Mouse (Mus musculus) hindbrain, embryonic 10.5 days (tissue): ENCODE data around the gene Serpina3n. TPM values are rescaled to one million over a fixed set of nuclear protein-coding genes. Genes with fewer than 3 reads are reported as not detected.

Source experiments
- DNase-seq: peaks from one replicate; pipeline ENCODE4 v3.0.0-alpha.2; 2017; ENCODE audit warnings: low spot score
- H3K27ac ChIP-seq: fragments of 300-500 bp; sonication (generic); 2 replicates; pipeline ENCODE4 v1.5.1; 2016; ENCODE audit warnings: mild to moderate bottlenecking, moderate library complexity
- H3K27me3 ChIP-seq: fragments of 300-500 bp; sonication (generic); 2 replicates; pipeline ENCODE4 v1.6.1; 2016; ENCODE audit warnings: mild to moderate bottlenecking; ENCODE audit not compliant: poor library complexity, insufficient read depth, severe bottlenecking
- H3K36me3 ChIP-seq: fragments of 300-500 bp; sonication (generic); 2 replicates; pipeline ENCODE4 v1.6.1; 2016; ENCODE audit warnings: mild to moderate bottlenecking, moderate library complexity
- H3K4me1 ChIP-seq: fragments of 300-500 bp; sonication (generic); replicated peaks from 2 replicates; pipeline ENCODE4 v1.6.1; 2016; ENCODE audit warnings: mild to moderate bottlenecking
- H3K4me3 ChIP-seq: fragments of 300-500 bp; sonication (generic); 2 replicates; pipeline ENCODE4 v1.5.1; 2016; ENCODE audit warnings: mild to moderate bottlenecking, moderate library complexity
- H3K9me3 ChIP-seq: fragments of 300-500 bp; sonication (generic); 2 replicates; pipeline ENCODE4 v1.6.1; 2016; ENCODE audit warnings: mild to moderate bottlenecking, moderate library complexity
- WGBS: fragments of 180-500 bp; shearing (Covaris S2); methylation state at CpG from one replicate; pipeline ENCODE4 v1.1.7; 2016; 5-methylcytosine and 5-hydroxymethylcytosine counted together
- polyA plus RNA-seq: library from polyadenylated mRNA; unstranded; fragments of >200 nt; fragmentation: Nextera tagmentation; extraction: Ambion mirVana; gene quantifications from 2 replicates; pipeline ENCODE4 v1.2.1, GENCODE M21; 2016

The Serpina3n gene
- polyA plus RNA-seq, 1 experiment from 2014 or later: not detected

DNA sequence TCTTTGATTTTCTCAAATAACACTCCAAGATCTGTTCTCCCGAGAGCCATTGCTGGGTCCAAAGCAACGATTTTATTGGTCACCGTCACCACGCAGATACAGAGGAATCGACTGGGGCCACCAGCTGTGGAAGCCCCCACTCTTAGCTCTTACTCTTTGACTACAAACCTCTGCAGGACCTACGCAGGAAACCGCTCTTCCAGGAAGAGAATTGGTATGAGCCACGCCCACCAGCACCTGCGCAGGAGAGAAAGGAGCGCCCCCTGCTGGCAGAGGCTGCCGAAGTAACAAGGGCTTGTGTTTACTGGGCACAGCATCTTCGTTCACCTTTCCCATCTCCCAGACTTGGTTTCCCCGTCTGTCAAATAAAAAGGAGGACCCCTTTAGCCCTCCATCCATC lies 41.6 kb downstream of the Serpina3n start:
- Histone ChIP-seq H3K36me3 (no peaks in the 10 kb centered on the region), H3K4me1 (0 out of 2 replicates have a peak, but pooled peaks cover 3% of the 10 kb centered on the region), H3K4me3 (0 out of 2 replicates have a peak overlapping the region, but pooled peaks have one; percentile 23), H3K27ac (no peak overlapping the region), H3K27me3 (no peaks in the 10 kb centered on the region; the same call in 1 of the 2 replicates), H3K9me3 (no peaks in the 10 kb centered on the region)
- peak; percentile 65 for DNase-seq
- WGBS: 33% methylated on average over 13 of the region's 13 CpGs

- 0 out of 2 replicates have a peak, but pooled peaks cover 3% of the 10 kb centered on the region for H3K4me1 ChIP-seq
- no peaks in the 10 kb centered on the region; the same call in 1 of the 2 replicates for H3K27me3 ChIP-seq
- H3K4me3 ChIP-seq: no peak overlapping the region
- no peaks in the 10 kb centered on the region for H3K9me3 ChIP-seq
- no peak overlapping the region for H3K27ac ChIP-seq
- no peaks in the 10 kb centered on the region for H3K36me3 ChIP-seq
- DNase-seq: no peak
- WGBS: 83% methylated on average over 10 of the region's 10 CpGs
These were observed 43.7 kb downstream of the Serpina3n start for GRCm38 (mm10) chr12:104450257-104450656.

- no peak for DNase-seq
- no peak overlapping the region for H3K4me3 ChIP-seq
- H3K4me1 ChIP-seq: 0 out of 2 replicates have a peak, but pooled peaks cover 3% of the 10 kb centered on the region
- H3K27me3 ChIP-seq: no peaks in the 10 kb centered on the region
- 50% methylated on average over 1 of the region's 1 CpGs for WGBS
- no peaks in the 10 kb centered on the region for H3K9me3 ChIP-seq
- H3K27ac ChIP-seq: no peak overlapping the region
- no peaks in the 10 kb centered on the region for H3K36me3 ChIP-seq
These were observed 46.5 kb downstream of the Serpina3n start for GRCm38 (mm10) chr12:104453002-104453401.

DNA sequence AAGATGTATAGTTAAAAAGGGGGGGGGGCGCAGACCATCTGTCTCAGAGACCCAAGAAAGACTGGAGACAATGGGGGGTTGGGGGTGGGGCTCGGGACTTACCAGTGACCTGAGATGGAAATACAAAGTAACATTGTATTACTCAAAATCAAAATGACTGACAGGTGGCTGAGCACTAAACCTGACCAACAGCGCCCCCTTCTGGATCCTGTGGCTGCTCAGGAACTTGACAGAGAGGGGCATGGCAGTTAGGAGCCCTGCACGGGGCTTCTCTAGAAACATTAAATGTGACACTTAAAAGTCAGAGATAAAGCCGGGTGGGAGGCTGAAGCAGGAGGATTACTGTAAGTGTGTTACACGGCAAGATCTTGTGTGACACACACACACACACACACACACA lies 52.8 kb downstream of the Serpina3n start:
- H3K4me1 ChIP-seq: peaks cover 6% of the 10 kb centered on the region
- DNase-seq: no peak
- WGBS: 65% methylated on average over 6 of the region's 6 CpGs
- H3K27ac ChIP-seq: no peak overlapping the region
- H3K4me3 ChIP-seq: no peak overlapping the region
- peaks cover 38% of the 10 kb centered on the region for H3K27me3 ChIP-seq
- H3K36me3 ChIP-seq: no peaks in the 10 kb centered on the region
- no peaks in the 10 kb centered on the region for H3K9me3 ChIP-seq

- WGBS: 29% methylated on average over 8 of the region's 8 CpGs
- H3K36me3 ChIP-seq: no peaks in the 10 kb centered on the region
- DNase-seq: peak; percentile 25
- H3K27ac ChIP-seq: no peak overlapping the region
- H3K9me3 ChIP-seq: no peaks in the 10 kb centered on the region
- peaks cover 56% of the 10 kb centered on the region for H3K27me3 ChIP-seq
- H3K4me3 ChIP-seq: no peak overlapping the region
- H3K4me1 ChIP-seq: peaks cover 13% of the 10 kb centered on the region
These were observed 54.8 kb downstream of the Serpina3n start for GRCm38 (mm10) chr12:104461372-104461771.

Other genes with a start within 250 kb of the Serpina3n start
- gene Serpina3f, start 192.2 kb upstream of the Serpina3n start, polyA plus RNA-seq: 0.47 TPM in 1 of 2 replicates, not detected in the other
- not detected in 2 replicates for gene Serpina3g, start 170.5 kb upstream of the Serpina3n start, polyA plus RNA-seq
- gene Serpina3i, start 143.6 kb upstream of the Serpina3n start, polyA plus RNA-seq: 0.34 TPM in 1 of 2 replicates, not detected in the other
- gene Serpina3j, start 92.2 kb upstream of the Serpina3n start, polyA plus RNA-seq: not detected in 2 replicates
- not detected in 2 replicates for gene Serpina3k, start 68.2 kb upstream of the Serpina3n start, polyA plus RNA-seq
- not detected in 2 replicates for gene Serpina3m, start 68.2 kb upstream of the Serpina3n start, polyA plus RNA-seq
- 0.55 and 0.76 TPM in 2 replicates for gene Gsc, start 66.6 kb downstream of the Serpina3n start, polyA plus RNA-seq